Mouse (Mus musculus): Measurements from ENCODE around the gene Map2k4.

Map2k4 gene

GRCm38 (mm10) chr11:65773946-65774656 lies 14.0 kb downstream of the Map2k4 start:
- in situ Hi-C loops (cut with MboI, MseI), result no loop called here

GRCm38 (mm10) chr11:65773535-65773934 lies 14.6 kb downstream of the Map2k4 start:
- in situ Hi-C loops (cut with MboI, MseI), result no loop called here

GRCm38 (mm10) chr11:65771546-65771945 lies 16.6 kb downstream of the Map2k4 start:
- in situ Hi-C loops (cut with MboI, MseI), result no loop called here

- in situ Hi-C loops (cut with MboI, MseI), result loop anchor here (10.0 kb wide), 1 partner anchor 695 kb away; no protein-coding TSS in a partner anchor
These were observed 18.1 kb downstream of the Map2k4 start for GRCm38 (mm10) chr11:65769990-65770389.

GRCm38 (mm10) chr11:65768445-65768844 lies 19.7 kb downstream of the Map2k4 start:
- in situ Hi-C loops (cut with MboI, MseI), result loop anchor here (10.0 kb wide), 1 partner anchor 694 kb away; no protein-coding TSS in a partner anchor

- in situ Hi-C loops (cut with MboI, MseI), result loop anchor here (10.0 kb wide), 1 partner anchor 686 kb away; no protein-coding TSS in a partner anchor
These were observed 27.2 kb downstream of the Map2k4 start for GRCm38 (mm10) chr11:65760912-65761311.

GRCm38 (mm10) chr11:65759350-65759749 lies 28.7 kb downstream of the Map2k4 start:
- in situ Hi-C loops (cut with MboI, MseI), result no loop called here

GRCm38 (mm10) chr11:65754161-65754560 lies 33.9 kb downstream of the Map2k4 start:
- in situ Hi-C loops (cut with MboI, MseI), result no loop called here

- in situ Hi-C loops (cut with MboI, MseI), result no loop called here
These were observed 34.5 kb downstream of the Map2k4 start for GRCm38 (mm10) chr11:65753593-65753992.

- in situ Hi-C loops (cut with MboI, MseI), result no loop called here
These were observed 37.6 kb downstream of the Map2k4 start for GRCm38 (mm10) chr11:65750546-65750945.

- in situ Hi-C loops (cut with MboI, MseI), result no loop called here
These were observed 40.7 kb downstream of the Map2k4 start for GRCm38 (mm10) chr11:65747433-65747832.

- in situ Hi-C loops (cut with MboI, MseI), result no loop called here
These were observed 42.3 kb downstream of the Map2k4 start for GRCm38 (mm10) chr11:65745707-65746333.

- in situ Hi-C loops (cut with MboI, MseI), result no loop called here
These were observed 44.2 kb downstream of the Map2k4 start for GRCm38 (mm10) chr11:65743866-65744265.

GRCm38 (mm10) chr11:65740811-65741210 lies 47.3 kb downstream of the Map2k4 start:
- in situ Hi-C loops (cut with MboI, MseI), result no loop called here

- in situ Hi-C loops (cut with MboI, MseI), result no loop called here
These were observed 47.7 kb downstream of the Map2k4 start for GRCm38 (mm10) chr11:65740390-65740789.

- in situ Hi-C loops (cut with MboI, MseI), result no loop called here
These were observed 48.2 kb downstream of the Map2k4 start for GRCm38 (mm10) chr11:65739880-65740279.

- in situ Hi-C loops (cut with MboI, MseI), result no loop called here
These were observed 53.4 kb downstream of the Map2k4 start for GRCm38 (mm10) chr11:65734656-65735055.

GRCm38 (mm10) chr11:65729623-65730217 lies 58.4 kb downstream of the Map2k4 start:
- in situ Hi-C loops (cut with MboI, MseI), result no loop called here

GRCm38 (mm10) chr11:65728906-65729305 lies 59.2 kb downstream of the Map2k4 start:
- in situ Hi-C loops (cut with MboI, MseI), result no loop called here

GRCm38 (mm10) chr11:65723715-65724114 lies 64.4 kb downstream of the Map2k4 start:
- in situ Hi-C loops (cut with MboI, MseI), result no loop called here

- in situ Hi-C loops (cut with MboI, MseI), result no loop called here
These were observed 66.5 kb downstream of the Map2k4 start for GRCm38 (mm10) chr11:65721615-65722014.

- in situ Hi-C loops (cut with MboI, MseI), result no loop called here
These were observed 68.1 kb downstream of the Map2k4 start for GRCm38 (mm10) chr11:65719960-65720359.

- in situ Hi-C loops (cut with MboI, MseI), result no loop called here
These were observed 74.3 kb downstream of the Map2k4 start for GRCm38 (mm10) chr11:65713830-65714229.

Measured in T-helper 2 cell (primary cell).